8 mouse cellular contexts compared by ENCODE assay signal in the genomic region with DNA sequence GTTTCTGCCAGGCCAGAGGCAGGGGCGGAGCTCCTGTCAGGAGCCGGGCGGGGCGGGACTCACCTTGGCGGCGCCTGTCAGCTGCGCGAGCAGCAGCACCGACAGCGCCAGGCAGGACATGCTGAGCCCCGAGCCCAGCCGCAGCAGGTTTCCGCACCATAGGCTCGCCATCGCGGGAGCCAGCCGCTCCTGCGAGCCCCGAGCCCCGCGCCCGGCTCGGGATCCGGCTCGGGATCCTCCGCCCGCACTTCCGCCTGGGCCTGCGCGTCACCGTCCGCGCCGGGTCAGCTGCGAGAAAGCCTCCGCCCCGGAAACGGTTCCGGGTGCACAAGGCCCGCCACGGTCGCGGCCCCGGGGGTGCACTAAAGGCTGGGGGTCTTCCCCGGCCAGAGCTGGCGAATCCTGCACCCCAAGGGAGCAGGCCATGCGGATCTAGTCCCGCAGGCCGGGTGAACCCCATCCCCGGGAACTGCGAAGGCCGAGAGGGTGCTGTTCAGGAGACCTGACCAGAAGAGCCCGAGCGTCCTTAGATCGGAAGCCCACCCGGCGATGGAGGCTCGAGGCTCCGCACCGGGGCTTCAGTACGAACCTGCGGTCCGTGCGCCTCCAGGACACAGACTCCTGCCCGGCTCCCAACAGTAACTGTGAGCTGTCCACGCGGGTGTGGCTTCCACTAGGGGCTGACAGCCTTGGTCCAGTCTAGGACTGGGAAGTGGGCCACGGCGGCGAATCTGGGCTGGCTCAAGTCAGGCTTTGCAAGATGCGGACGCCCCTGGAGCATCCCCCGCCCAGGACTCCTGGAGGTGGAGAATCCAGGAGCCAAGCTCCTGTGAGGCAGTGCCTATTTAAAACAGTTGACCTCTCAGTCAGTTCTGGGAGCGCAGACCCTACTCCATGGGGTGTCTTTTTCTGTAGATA. TPM values are rescaled to one million over a fixed set of nuclear protein-coding genes. Genes with fewer than 3 reads are reported as not detected.
A peak's percentile ranks its signal among the peaks of the same experiment; 100 is the strongest.
DNase-seq lines count a peak whose midpoint lies in the region; ATAC-seq and TF ChIP-seq lines count a peak whose summit lies in the region.

A gene (minus strand): TSS at position 868 of the 918 bp plus-strand sequence.

- peaks cover 22% of the 10 kb centered on the region for H3K36me3 ChIP-seq in erythroblast, embryonic 14.5 days (ENCODE audit: control insufficient read depth)
- no peaks in the 10 kb centered on the region; the same call in 1 of the 2 replicates for H3K36me3 ChIP-seq in heart, embryonic 12.5 days
- H3K36me3 ChIP-seq in kidney, postnatal 0 days (ENCODE audit: insufficient read depth, low read length), result no peaks in the 10 kb centered on the region
- H3K36me3 ChIP-seq in liver, embryonic 12.5 days, result peaks cover 5% of the 10 kb centered on the region
- peaks cover 5% of the 10 kb centered on the region; the same call in 1 of the 2 replicates for H3K36me3 ChIP-seq in splenic B cell, adult 2 months (ENCODE audit: control insufficient read depth, insufficient read depth, low read length, poor library complexity, severe bottlenecking)

- no peak for TF ChIP-seq CTCF in brain, embryonic 14.5 days (IDR thresholded peaks at IDR 0.05; ENCODE audit: borderline replicate concordance, extremely low read depth, insufficient read depth, insufficient read length)
- TF ChIP-seq CTCF in kidney, postnatal 0 days (IDR thresholded peaks at IDR 0.05; ENCODE audit: low read depth), result peak; percentile 14; the same call in 1 of the 2 replicates

- peak within 1 kb of the TSS; percentile 81 for H3K9ac ChIP-seq in heart, embryonic 12.5 days
- H3K9ac ChIP-seq in kidney, postnatal 0 days (ENCODE audit: low read depth, low read length), result peak within 1 kb of the TSS; percentile 92
- H3K9ac ChIP-seq in liver, embryonic 12.5 days, result peak within 1 kb of the TSS; percentile 93

- peak within 1 kb of the TSS; percentile 96 for H3K4me2 ChIP-seq in heart, embryonic 12.5 days
- peak within 1 kb of the TSS; percentile 85 for H3K4me2 ChIP-seq in kidney, postnatal 0 days (ENCODE audit: low read length)
- H3K4me2 ChIP-seq in liver, embryonic 12.5 days, result peak within 1 kb of the TSS; percentile 94

- H3K27ac ChIP-seq in heart, embryonic 12.5 days (ENCODE audit: poor library complexity, severe bottlenecking), result peak within 1 kb of the TSS; percentile 81
- peak within 1 kb of the TSS; percentile 90 for H3K27ac ChIP-seq in kidney, postnatal 0 days
- peak within 1 kb of the TSS; percentile 91 for H3K27ac ChIP-seq in liver, embryonic 12.5 days

- TF ChIP-seq POLR2A in brain, embryonic 14.5 days (IDR thresholded peaks at IDR 0.05; ENCODE audit: borderline replicate concordance, extremely low read depth, insufficient read depth, insufficient read length, poor library complexity, severe bottlenecking), result peak; percentile 90

- peak; percentile 87 for DNase-seq in CD4-positive helper T cell, adult 2 months (ENCODE audit: low read depth, low spot score)
- peak; percentile 88 for DNase-seq in brain, embryonic 14.5 days (ENCODE audit: low read depth)
- peak; percentile 83 for DNase-seq in kidney, postnatal 0 days (ENCODE audit: low spot score)
- DNase-seq in naive thymus-derived CD4-positive, alpha-beta T cell, adult 2 months (ENCODE audit: low read depth), result peak; percentile 82
- DNase-seq in splenic B cell, adult 2 months (ENCODE audit: low read depth, low spot score), result peak; percentile 75

- peak within 1 kb of the TSS; percentile 79 for H3K4me3 ChIP-seq in erythroblast, embryonic 14.5 days (replicated peaks)
- H3K4me3 ChIP-seq in heart, embryonic 12.5 days, result peak within 1 kb of the TSS; percentile 88
- peak within 1 kb of the TSS; percentile 93 for H3K4me3 ChIP-seq in kidney, postnatal 0 days (replicated peaks; ENCODE audit: low read depth, low read length)
- H3K4me3 ChIP-seq in liver, embryonic 12.5 days, result peak within 1 kb of the TSS; percentile 95

- under 1% methylated on average over 74 of the region's 74 CpGs for WGBS in heart, embryonic 12.5 days
- WGBS in kidney, postnatal 0 days, result under 1% methylated on average over 63 of the region's 74 CpGs
- WGBS in liver, embryonic 12.5 days (ENCODE audit: insufficient replicate concordance), result under 1% methylated on average over 72 of the region's 74 CpGs

- H3K27me3 ChIP-seq in erythroblast, embryonic 14.5 days (ENCODE audit: control insufficient read depth), result no peaks in the 10 kb centered on the region
- no peaks in the 10 kb centered on the region for H3K27me3 ChIP-seq in heart, embryonic 12.5 days (replicated peaks)
- H3K27me3 ChIP-seq in kidney, postnatal 0 days (ENCODE audit: insufficient read depth, low read length), result no peaks in the 10 kb centered on the region
- no peaks in the 10 kb centered on the region for H3K27me3 ChIP-seq in liver, embryonic 12.5 days (replicated peaks)
- H3K27me3 ChIP-seq in splenic B cell, adult 2 months (ENCODE audit: control insufficient read depth, insufficient read depth, low read length, poor library complexity, severe bottlenecking), result no peaks in the 10 kb centered on the region

- peak; percentile 90 for ATAC-seq in heart, embryonic 12.5 days (ENCODE audit: insufficient number of reproducible peaks, low FRiP score)
- peak; percentile 83 for ATAC-seq in kidney, postnatal 0 days (replicated peaks; ENCODE audit: low FRiP score, low read depth)
- ATAC-seq in liver, embryonic 12.5 days, result peak; percentile 90

- no peaks in the 10 kb centered on the region for H3K9me3 ChIP-seq in erythroblast, embryonic 14.5 days (ENCODE audit: control insufficient read depth, low read length)
- H3K9me3 ChIP-seq in heart, embryonic 12.5 days (replicated peaks), result no peaks in the 10 kb centered on the region
- H3K9me3 ChIP-seq in kidney, postnatal 0 days (replicated peaks; ENCODE audit: low read length), result no peaks in the 10 kb centered on the region
- no peaks in the 10 kb centered on the region for H3K9me3 ChIP-seq in liver, embryonic 12.5 days (replicated peaks)

- peaks cover 57% of the 10 kb centered on the region for H3K4me1 ChIP-seq in erythroblast, embryonic 14.5 days (ENCODE audit: control insufficient read depth)
- H3K4me1 ChIP-seq in heart, embryonic 12.5 days (replicated peaks), result peaks cover 18% of the 10 kb centered on the region
- H3K4me1 ChIP-seq in kidney, postnatal 0 days (replicated peaks; ENCODE audit: insufficient read depth, low read length), result peaks cover 4% of the 10 kb centered on the region
- H3K4me1 ChIP-seq in liver, embryonic 12.5 days, result peaks cover 33% of the 10 kb centered on the region

RNA-seq across cellular contexts. Expression of the gene that starts here (rescaled TPM):
- 64.2 and 69.0 TPM in 2 replicates for polyA plus RNA-seq in brain, embryonic 14.5 days (2012; rRNA removed)
- polyA plus RNA-seq in erythroblast, embryonic 14.5 days (2012), result 0.19 and 0.51 TPM in 2 replicates
- polyA plus RNA-seq in heart, embryonic 12.5 days (2016; fragmentation: Nextera tagmentation; extraction: Ambion mirVana), result 54.1 and 56.4 TPM in 2 replicates
- polyA plus RNA-seq in kidney, postnatal 0 days (2015; fragmentation: Nextera tagmentation; extraction: Ambion mirVana), result 94.9 and 95.7 TPM in 2 replicates
- polyA plus RNA-seq in liver, embryonic 12.5 days (2016; fragmentation: Nextera tagmentation; extraction: Ambion mirVana), result 38.8 and 39.6 TPM in 2 replicates

Comparison
In these comparisons a context has a peak if more than half of its experiments do, and no peak if none do; other contexts are left out.
1. Peak in every context shown above with its lines: DNase-seq, ATAC-seq, H3K4me3 ChIP-seq and H3K27ac ChIP-seq.
2. RNA of the gene that starts here (polyA plus RNA-seq): 94.9 to 95.7 TPM in kidney, postnatal 0 days, 64.2 to 69.0 TPM in brain, embryonic 14.5 days, 54.1 to 56.4 TPM in heart, embryonic 12.5 days and 38.8 to 39.6 TPM in liver, embryonic 12.5 days; 0.19 to 0.51 TPM in erythroblast, embryonic 14.5 days; every median in the first group is over 10 times any median in the second.